Mouse (Mus musculus): ENCODE results near the gene Tle4.

The Tle4 gene

DNA sequence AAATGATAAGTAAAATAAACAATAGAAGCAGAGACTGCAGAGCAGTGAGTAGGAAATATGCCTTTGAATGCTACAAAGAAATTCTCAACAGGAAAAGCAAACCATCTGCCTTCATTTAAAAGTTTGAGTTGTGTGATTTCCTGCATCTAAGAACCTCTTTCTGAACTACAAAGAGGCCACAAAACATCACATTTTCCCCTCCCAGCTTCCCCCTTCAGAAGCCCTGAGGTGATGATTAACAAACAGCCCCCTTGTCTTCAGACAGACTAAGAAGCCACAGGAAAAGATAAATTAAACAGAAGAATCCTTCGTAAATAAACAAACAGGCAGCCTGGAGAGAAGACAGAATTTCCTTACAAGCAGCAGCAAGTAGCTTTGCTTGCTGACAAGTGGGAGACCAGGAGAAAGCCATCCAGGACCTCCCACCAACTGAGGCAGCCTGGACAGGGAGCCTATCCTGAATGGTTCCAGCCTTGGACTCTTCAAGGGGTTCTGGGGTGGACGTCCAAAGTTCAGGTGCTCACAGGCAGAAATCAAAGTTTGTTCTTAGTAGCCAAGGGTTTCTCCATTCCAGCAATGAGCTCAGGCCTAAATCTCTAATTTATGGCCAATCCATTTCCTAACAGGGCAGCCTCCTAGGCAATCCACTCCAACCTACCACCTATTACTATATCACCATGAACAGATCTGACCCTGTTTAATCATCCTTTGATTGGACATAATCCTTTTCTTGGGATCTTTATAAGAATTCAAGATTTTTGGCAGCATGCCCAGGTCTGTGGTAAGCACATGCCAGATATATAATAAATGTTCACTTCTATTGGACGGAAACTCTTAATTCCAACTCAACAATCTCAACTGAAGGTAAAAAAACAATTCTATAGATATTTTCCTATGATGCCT, 9.4 kb downstream of the Tle4 start:
- no peak for DNase-seq

GRCm38 (mm10) chr19:14586171-14586570, 11.7 kb downstream of the Tle4 start:
- DNase-seq: no peak

DNA sequence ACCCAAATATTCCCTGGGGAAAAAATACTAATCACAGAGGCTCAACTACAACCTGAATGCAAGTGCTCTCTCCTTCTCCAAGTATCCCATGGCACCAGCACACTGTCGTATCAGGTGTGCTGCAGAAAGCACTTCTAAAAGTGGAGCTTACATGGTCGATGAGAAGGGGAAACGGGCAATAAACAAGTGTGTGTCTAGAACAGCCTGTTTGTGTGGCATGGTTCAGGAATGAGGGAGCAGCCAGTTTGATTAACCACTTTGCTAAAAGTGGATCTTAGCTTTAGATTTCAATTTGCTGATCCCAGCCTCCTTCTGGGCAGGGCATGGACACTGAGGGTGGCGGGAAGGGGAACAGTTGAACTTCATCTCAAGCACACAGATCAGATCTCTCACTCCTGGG, 12.1 kb downstream of the Tle4 start:
- DNase-seq: no peak

DNA sequence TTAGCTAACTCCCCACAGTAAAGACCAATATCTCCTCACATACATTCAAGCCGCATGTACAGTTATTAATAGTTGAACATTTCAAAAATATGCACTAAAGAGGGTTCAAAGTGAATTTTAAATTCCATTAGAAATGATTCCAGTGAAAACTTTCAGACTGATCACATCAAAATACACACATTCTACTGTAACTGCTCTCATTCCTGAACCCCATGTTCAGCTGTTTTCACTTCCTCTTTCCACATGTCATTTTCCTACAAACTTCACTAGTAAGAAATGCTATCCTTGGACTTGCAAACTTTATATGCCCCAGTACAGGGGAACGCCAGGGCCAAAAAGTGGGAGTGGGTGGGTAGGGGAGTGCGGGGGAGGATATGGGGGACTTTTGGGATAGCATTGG, 12.6 kb downstream of the Tle4 start:
- DNase-seq: no peak

DNA sequence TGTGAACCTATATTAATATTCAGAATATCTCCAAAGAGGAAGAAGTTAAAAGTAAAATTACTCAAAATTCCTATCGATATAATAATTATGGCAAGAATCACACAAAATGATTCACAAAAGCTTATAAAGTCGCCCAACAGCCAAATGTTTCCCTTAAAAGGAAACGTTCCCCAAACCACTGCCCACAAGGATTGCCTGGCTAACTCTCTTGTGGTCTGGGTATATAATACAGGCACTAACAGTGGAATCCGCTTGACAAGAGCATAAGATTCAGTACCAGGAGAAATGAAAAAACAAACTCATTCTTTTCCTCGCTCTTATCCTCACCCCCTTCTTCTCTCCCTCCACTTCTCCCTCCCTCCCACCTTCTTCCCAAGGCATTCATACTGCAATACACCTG, 19.2 kb downstream of the Tle4 start:
- no peak for DNase-seq

DNA sequence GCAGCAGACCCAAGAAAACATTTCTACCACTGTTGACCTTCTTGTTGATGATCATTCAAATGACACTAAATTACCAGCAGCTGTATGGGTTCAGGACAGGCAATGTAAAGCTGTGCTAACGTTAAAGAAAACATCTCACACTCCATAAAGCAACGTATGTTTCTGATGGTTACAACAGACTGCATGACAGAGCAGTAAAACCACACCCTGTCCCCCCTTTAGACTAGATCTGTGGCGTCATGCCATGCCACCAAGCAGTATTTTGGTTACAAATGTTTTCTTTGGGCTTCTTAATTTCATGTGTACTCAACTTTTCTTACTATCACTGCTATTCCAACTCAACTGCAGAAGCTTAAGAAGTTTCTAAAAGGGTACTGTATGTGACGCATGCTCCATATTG, 19.8 kb downstream of the Tle4 start:
- no peak for DNase-seq

DNA sequence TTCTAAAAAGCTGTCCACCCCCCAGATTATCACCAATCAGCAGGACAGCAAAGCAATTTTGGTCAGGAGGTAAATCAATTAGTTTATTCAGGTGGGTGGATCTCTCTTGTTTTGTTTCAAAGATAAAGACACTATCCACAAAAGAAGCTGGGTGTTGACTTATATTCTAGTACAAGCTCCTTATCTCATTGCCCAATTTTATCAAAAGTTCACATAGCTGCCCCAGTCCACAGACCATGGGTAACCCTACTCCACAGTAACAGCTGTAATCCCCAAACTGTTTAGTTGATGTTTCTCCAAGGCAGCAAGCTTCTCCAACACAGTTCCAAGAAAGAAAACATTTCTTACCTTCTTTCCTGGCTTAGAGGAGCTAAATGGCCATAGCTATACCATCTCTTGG, 21.5 kb downstream of the Tle4 start:
- no peak for DNase-seq

DNA sequence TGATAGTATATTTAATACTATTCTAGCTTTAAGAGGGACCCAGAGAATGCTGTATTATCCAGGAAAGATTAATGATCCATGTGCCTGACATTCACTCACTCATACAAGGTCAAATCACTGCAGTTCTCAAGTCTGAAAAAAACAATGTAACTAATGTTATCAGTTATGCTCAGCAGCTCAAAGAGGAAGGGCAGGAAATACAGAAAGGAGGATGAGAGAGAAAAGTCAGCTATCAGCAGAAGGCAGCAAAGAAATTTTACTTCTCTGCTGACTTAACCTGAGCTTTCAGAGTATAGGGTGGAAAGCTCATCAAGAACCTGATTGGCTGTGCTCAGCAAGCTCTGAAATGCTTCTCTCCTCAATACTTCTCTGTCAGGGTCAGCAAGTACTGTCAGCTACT, 29.0 kb downstream of the Tle4 start:
- no peak for DNase-seq

GRCm38 (mm10) chr19:14567081-14567480, 30.8 kb downstream of the Tle4 start:
- DNase-seq: no peak

DNA sequence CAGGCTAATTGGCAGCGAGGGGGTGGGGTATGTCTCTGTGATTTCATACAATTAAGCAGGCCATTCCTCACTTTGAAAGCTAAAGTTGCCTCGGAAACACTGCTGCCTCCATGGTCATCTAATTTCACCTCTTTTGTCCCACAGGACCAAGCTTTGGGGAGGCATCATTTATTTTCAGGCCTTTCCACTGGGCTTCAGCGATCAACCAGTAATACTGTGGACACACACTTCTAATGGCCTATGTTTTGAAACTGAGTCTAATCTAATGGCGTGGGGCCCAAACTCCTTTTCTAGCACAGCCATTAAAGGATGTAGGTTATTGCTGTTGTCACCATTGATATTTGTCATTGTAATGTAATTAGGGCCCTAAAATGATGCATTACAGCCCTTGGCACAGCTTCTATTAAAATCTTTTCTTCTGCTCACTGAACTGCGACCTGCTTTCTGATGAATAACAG, 31.3 kb downstream of the Tle4 start:
- DNase-seq: no peak

GRCm38 (mm10) chr19:14565424-14566069, 32.3 kb downstream of the Tle4 start:
- DNase-seq: no peak

- DNase-seq: no peak
Measured at GRCm38 (mm10) chr19:14563273-14563959, 34.4 kb downstream of the Tle4 start.

GRCm38 (mm10) chr19:14547871-14548270, 50.0 kb downstream of the Tle4 start:
- DNase-seq: no peak

DNA sequence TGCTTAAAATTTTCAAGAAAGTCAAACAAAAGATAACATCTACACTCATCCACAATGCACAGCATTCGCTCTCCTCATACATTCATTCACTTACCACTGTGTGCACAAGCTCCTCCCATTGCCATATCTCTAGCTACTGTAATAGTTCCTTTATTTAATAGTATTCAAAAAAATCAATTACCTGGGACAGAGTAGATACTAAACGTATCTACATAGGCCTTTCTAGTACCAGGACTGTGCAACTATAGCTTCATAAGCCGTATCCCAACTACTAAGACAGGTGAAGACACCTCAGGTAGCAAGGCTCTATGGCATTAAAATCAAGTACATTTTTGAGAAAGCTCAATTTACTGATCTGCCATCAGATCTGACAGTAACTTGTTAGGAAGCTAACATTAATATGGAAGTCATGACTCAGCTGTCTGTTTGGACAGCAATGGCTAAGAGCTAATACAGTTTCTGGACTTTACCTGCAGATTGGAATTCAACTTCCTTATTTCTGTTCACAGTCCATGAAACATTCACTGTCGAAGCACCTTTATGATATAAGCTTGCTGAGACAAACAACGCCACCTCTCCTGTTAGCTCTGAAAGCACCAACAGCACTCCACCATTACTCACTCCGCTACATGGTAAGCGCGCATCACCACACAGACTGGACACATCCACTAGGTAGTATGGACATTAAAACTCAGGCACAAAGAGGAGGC, 50.6 kb downstream of the Tle4 start:
- DNase-seq: no peak

DNA sequence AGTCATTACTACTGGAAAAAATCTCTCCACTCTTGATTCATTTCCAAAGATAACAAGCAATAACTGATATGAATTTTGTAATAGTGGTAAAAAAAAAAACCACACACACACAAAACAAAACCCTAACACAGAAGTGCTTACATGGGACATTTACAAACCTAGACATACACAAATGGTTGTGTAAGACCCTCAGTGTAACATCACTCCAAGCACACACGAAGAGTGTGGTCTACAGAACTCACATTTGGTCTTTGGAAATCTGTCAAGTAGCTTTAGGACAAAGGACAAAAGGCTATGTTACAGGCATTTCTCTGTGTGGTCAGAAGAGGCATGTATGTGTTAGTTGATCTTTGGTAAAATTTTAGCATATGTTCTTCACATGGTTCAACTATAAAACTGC, 52.4 kb downstream of the Tle4 start:
- DNase-seq: no peak

DNA sequence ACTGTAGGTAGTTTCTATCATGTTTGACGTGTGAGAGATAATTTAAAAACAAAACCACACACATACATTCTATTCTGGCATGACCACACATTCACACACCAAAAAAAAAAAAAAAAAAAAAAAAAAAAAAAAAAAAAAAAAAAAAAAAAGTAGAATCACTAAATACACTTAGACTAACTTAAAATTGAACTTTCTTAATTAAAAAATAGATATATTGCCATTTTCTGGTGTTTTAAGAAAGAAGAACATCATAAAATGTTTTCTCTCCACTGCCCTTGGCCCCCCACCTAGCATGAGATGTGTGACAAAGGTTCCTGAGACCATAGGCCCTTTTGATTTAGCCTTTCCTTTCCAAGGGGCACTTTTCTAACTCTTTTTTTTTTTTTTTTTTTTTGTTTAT, 54.5 kb downstream of the Tle4 start:
- no peak for DNase-seq

- no peak for DNase-seq
Measured at GRCm38 (mm10) chr19:14540678-14541077, 57.2 kb downstream of the Tle4 start.

DNA sequence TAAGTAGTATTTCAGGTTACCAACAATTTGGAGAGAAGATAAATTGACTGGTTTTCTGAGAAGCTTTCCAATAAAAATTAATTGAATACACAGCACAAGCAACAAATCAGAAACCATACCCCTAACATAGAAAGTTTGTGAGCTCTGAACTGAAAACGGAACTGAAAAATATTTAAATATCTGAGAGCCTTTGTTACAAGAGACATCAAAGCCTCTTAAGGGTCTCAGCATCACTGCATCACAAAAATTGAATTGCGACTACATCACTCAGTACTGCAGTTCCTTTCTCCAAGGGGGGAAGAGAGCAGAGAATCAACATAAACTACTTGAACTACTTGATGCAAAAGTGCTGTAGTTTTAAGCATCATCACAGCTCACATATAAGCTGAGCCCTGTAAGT, 61.2 kb downstream of the Tle4 start:
- no peak for DNase-seq

GRCm38 (mm10) chr19:14534447-14534846, 63.4 kb downstream of the Tle4 start:
- DNase-seq: no peak

GRCm38 (mm10) chr19:14532861-14533260, 65.0 kb downstream of the Tle4 start:
- DNase-seq: no peak

DNA sequence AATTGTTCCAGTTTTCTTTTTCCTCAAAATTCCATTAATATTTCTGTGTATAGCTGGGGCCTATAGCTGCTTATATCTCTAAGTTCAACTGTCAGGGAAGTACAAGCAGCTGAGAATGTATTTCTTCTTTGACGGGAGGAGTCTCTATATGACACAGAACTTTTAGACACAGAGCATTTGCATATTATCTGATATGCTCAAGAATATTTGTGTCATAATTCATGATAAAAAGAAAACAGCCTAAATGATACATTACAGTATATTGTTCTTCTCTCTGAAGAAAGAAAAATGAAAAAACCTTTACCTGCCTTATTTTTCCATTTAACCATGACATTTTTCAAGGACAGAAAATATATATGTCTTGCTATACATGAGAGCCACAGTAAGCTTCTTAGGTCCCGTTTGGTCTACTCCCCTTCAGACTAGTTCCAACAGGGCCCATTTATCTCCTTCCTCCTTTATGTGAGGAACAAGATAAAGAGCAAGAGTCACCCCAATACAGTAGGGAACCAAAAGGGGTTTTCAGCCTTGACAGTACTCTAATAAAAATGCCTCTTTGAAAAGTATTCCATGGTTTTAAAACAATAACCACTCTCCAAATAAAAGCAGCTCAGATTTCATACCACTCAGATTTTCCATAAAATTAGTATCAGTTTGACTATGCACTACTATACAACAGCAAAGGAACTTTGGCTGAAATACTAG, 77.6 kb downstream of the Tle4 start:
- no peak for DNase-seq

DNA sequence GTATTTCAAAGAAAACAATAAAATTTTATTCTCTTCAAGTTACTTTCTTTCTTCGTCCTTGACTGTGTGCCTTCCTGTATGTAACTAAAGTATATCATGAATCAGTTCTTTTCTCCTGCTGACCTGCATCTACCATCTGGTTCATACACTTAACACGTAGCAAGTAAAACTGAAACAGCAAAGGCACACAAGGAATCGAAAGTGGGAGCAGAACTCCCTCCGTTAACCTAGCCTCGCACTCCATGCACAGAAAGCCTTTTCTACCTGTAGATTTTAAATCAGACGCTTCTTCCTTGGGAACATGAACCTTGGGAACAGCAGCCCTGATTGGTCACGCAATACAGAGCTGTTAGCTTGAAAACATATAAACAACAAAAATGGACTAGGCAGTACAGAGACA, 78.7 kb downstream of the Tle4 start:
- DNase-seq: no peak
